Mouse (Mus musculus): Measurements from ENCODE around the gene Phf21a.

Gene Phf21a

DNA sequence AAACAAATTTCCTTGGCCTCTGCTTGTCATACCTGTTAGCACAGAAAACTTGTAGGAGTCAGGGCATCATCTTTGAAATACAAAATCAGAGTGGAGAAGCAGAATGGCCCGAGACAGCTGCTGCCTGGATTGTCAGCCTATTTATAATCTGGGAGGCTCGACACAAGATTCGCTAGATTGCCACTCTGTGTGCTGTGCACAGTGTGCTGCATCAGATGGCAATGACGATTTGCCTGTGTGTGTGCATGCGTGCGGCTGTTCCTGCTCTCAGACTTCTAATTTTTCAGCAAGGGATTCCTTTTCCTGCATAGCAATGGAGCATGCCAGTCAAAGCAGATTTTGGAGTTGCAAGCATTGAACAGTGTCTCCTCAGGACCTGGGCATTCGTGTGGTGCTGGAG, 185.7 kb downstream of the Phf21a start:
- no peak for DNase-seq (ENCODE audit: extremely low read depth, insufficient read length, low spot score)

GRCm38 (mm10) chr2:92279398-92279797, 186.5 kb downstream of the Phf21a start:
- no peak for DNase-seq (ENCODE audit: extremely low read depth, insufficient read length, low spot score)

- DNase-seq (ENCODE audit: extremely low read depth, insufficient read length, low spot score): no peak
Measured at GRCm38 (mm10) chr2:92285597-92285996, 192.7 kb downstream of the Phf21a start.

DNA sequence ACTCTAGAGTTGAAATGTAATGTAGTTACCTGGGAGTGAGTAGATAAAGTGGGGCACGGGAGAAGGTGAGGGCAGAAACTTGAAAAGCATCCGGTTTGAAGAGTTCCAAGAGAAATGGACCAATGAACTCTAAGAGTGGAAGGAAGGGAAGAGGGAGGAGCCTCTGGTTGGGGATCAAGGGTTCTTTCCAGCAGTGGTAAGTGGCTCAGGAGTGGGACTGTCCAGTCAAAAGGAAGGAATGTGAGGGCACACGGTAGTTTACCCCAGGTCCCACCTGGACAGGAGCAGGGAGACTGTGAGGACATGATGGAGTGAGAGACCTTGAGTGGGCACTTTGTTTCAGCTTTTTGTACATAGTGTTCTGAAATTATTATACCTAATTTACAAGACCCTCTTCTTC, 196.4 kb downstream of the Phf21a start:
- DNase-seq (ENCODE audit: extremely low read depth, insufficient read length, low spot score): no peak

- DNase-seq (ENCODE audit: extremely low read depth, insufficient read length, low spot score): no peak
Measured at GRCm38 (mm10) chr2:92291526-92291925, 198.6 kb downstream of the Phf21a start.

GRCm38 (mm10) chr2:92296402-92296801, 203.5 kb downstream of the Phf21a start:
- peak; percentile 11 for DNase-seq (ENCODE audit: extremely low read depth, insufficient read length, low spot score)

- DNase-seq (ENCODE audit: extremely low read depth, insufficient read length, low spot score): no peak
Measured at GRCm38 (mm10) chr2:92299896-92300295, 207.0 kb downstream of the Phf21a start.

- no peak for DNase-seq (ENCODE audit: extremely low read depth, insufficient read length, low spot score)
Measured at GRCm38 (mm10) chr2:92301849-92302607, 209.1 kb downstream of the Phf21a start.

- DNase-seq (ENCODE audit: extremely low read depth, insufficient read length, low spot score): no peak
Measured at GRCm38 (mm10) chr2:92312542-92312941, 219.6 kb downstream of the Phf21a start.

DNA sequence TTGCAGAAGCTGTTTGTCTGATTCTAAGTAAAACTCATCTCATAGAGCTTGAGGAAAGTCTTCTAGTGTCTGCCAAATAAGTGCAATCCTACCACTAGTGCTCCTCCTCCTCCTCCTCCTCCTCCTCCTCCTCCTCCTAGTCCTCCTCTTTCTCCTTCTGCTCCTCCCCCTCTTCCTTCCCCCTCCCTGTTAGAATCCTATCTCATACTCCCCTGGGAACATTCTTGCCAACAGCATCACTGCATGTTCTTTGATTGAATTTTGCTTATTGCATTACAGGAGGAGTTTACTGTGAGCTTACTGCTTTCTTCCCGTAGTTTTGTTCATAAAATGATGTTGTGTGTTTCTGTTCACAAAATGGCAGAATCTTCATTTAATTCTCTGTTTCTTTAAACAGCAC, 221.1 kb downstream of the Phf21a start:
- DNase-seq (ENCODE audit: extremely low read depth, insufficient read length, low spot score): no peak

- no peak for DNase-seq (ENCODE audit: extremely low read depth, insufficient read length, low spot score)
Measured at GRCm38 (mm10) chr2:92316652-92317051, 223.7 kb downstream of the Phf21a start.

GRCm38 (mm10) chr2:92317228-92317627, 224.3 kb downstream of the Phf21a start:
- DNase-seq (ENCODE audit: extremely low read depth, insufficient read length, low spot score): no peak

DNA sequence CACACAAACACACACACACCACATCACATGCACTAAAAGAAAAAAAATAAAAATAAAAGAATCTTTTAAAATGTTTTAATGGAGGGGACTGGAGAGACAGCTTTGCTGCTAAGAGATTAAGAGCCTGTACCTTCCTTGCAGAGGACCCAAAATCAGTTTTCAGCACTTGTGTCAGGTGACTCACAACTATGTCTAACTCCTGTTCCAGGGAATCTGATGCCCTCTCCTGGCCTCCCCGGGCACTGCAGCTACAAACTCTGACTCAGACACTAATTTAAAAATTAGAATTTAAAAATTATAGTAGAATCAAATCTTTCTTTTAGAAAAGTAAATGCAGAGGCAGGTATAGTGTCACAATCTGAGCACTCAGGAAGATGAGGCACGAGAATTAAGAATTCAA, 229.8 kb downstream of the Phf21a start:
- no peak for DNase-seq (ENCODE audit: extremely low read depth, insufficient read length, low spot score)

GRCm38 (mm10) chr2:92325676-92326075, 232.8 kb downstream of the Phf21a start:
- no peak for DNase-seq (ENCODE audit: extremely low read depth, insufficient read length, low spot score)

DNA sequence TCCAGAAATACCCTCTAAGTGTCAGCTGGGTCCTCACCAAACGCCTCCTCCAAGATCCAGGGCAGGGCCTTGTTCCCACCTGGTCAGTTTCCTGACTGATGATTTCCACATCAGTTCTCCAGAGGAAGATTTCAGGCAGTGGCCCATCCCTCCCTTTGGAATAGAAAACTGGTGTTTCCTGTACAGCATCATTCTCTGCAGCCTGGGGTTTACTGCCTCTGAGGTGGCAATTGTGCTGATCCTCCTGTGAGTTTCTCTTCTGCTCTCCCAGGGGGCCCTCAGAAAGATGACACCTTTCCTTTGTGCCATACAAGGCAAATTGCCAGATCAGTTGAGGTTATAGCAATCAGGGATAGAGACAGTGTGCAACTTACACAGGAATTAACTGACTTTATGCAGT, 233.3 kb downstream of the Phf21a start:
- DNase-seq (ENCODE audit: extremely low read depth, insufficient read length, low spot score): no peak

DNA sequence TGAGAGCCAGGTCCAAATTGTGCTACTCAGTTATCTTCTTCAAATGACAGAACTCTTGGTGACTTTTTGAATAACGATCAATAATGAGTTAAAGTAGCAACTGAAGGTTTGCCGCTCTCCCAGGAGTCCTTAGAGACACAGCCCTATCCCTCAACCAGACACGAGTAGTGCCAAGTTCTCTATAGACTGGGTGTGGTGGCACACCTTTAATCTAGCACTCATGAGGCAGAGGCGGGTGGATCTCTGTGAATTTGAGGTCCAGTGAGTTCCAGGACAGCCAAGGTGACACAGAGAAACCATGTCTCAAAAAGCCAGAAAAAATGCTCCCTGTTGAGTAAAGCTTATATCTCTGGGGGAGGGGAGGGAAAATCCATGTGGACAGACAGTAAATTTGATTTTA, 234.7 kb downstream of the Phf21a start:
- DNase-seq (ENCODE audit: extremely low read depth, insufficient read length, low spot score): no peak

- no peak for DNase-seq (ENCODE audit: extremely low read depth, insufficient read length, low spot score)
Measured at GRCm38 (mm10) chr2:92328206-92328605, 235.3 kb downstream of the Phf21a start.

GRCm38 (mm10) chr2:92330840-92331239, 237.9 kb downstream of the Phf21a start:
- DNase-seq (ENCODE audit: extremely low read depth, insufficient read length, low spot score): peak; percentile 10

GRCm38 (mm10) chr2:92331410-92331809, 238.5 kb downstream of the Phf21a start:
- no peak for DNase-seq (ENCODE audit: extremely low read depth, insufficient read length, low spot score)

GRCm38 (mm10) chr2:92331871-92332270, 239.0 kb downstream of the Phf21a start:
- no peak for DNase-seq (ENCODE audit: extremely low read depth, insufficient read length, low spot score)

- DNase-seq (ENCODE audit: extremely low read depth, insufficient read length, low spot score): no peak
Measured at GRCm38 (mm10) chr2:92342418-92342817, 249.5 kb downstream of the Phf21a start.

DNA sequence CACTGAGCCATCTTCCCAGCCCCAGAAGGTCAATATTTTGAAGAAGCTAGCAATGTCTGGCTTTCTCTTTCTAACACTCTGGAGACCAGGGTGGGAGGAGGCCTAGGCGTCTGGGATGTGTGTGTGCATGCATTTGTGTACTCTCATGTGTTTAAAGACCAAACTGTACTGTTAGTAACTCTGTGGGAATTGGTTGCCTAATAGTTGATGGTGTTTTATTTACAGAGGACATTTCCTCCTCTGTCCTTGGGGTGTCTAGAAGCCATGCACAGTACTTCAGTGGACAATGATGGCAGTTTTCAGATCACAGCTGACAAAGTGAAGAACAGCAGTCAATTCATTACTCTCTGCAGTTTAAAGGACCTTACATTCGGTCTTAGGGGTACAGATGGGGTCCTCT, 254.3 kb downstream of the Phf21a start:
- DNase-seq (ENCODE audit: extremely low read depth, insufficient read length, low spot score): no peak

Measured in 3134 (cell line).